Mouse (Mus musculus) ES-Bruce4 (cell line): Measurements from ENCODE around the gene Zfp362.

ENCODE experiments used
- CTCF ChIP-seq: IDR thresholded peaks from one replicate; pipeline ENCODE4 v1.8.1; 2011; ENCODE audit warnings: low read depth, low read length
- POLR2A ChIP-seq: IDR thresholded peaks from one replicate; pipeline ENCODE4 v1.8.1; 2011; ENCODE audit warnings: low read length; ENCODE audit not compliant: insufficient read depth

- no peak for TF ChIP-seq CTCF
- no peak for TF ChIP-seq POLR2A
Observed at GRCm38 (mm10) chr4:128729033-128729708, 76.7 kb downstream of the Zfp362 start.
